Mouse (Mus musculus) liver, embryonic 16.5 days (tissue): ENCODE results near the gene Fcgr3. TPM values are rescaled to one million over a fixed set of nuclear protein-coding genes. Genes with fewer than 3 reads are reported as not detected.

Experiments
- ATAC-seq: fragments of 200-750 bp; cut with Nextera tagmentation; 2 replicates; pipeline ENCODE4 v1.8.0; 2017; ENCODE audit warnings: low read depth, mild to moderate bottlenecking, moderate number of reproducible peaks, moderate library complexity
- H3K27ac ChIP-seq: fragments of 300-500 bp; sonication (generic); 2 replicates; pipeline ENCODE4 v1.5.1; 2014; ENCODE audit warnings: mild to moderate bottlenecking, low read length
- H3K27me3 ChIP-seq: fragments of 300-500 bp; sonication (generic); 2 replicates; pipeline ENCODE4 v1.6.1; 2014; ENCODE audit warnings: low read depth, low read length, mixed read lengths; ENCODE audit not compliant: control insufficient read depth, insufficient read depth
- H3K36me3 ChIP-seq: fragments of 300-500 bp; sonication (generic); 2 replicates; pipeline ENCODE4 v1.6.1; 2014; ENCODE audit warnings: mild to moderate bottlenecking; ENCODE audit not compliant: control insufficient read depth, insufficient read depth
- H3K4me1 ChIP-seq: fragments of 300-500 bp; sonication (generic); 2 replicates; pipeline ENCODE4 v1.6.1; 2014; ENCODE audit warnings: low read depth, low read length, mixed read lengths; ENCODE audit not compliant: control insufficient read depth
- H3K4me2 ChIP-seq: fragments of 300-500 bp; sonication (generic); 2 replicates; pipeline ENCODE4 v1.6.1; 2014; ENCODE audit warnings: low read depth, low read length, mixed read lengths
- H3K4me3 ChIP-seq: fragments of 300-500 bp; sonication (generic); 2 replicates; pipeline ENCODE4 v1.5.1; 2014; ENCODE audit warnings: low read depth, mild to moderate bottlenecking, low read length
- H3K9ac ChIP-seq: fragments of 300-500 bp; sonication (generic); 2 replicates; pipeline ENCODE4 v1.6.1; 2014; ENCODE audit warnings: low read depth, low read length
- H3K9me3 ChIP-seq: fragments of 300-500 bp; sonication (generic); replicated peaks from 2 replicates; pipeline ENCODE4 v1.6.1; 2016; ENCODE audit warnings: low read length; ENCODE audit not compliant: control insufficient read depth
- WGBS: fragments of 180-500 bp; shearing (Covaris S2); extraction: QIAGEN DNeasy Blood & Tissue Kit; methylation state at CpG from one replicate; pipeline ENCODE4 v1.1.7; 2014; ENCODE audit not compliant: insufficient replicate concordance; 5-methylcytosine and 5-hydroxymethylcytosine counted together
- polyA plus RNA-seq: library from polyadenylated mRNA; unstranded; fragments of >200 nt; fragmentation: Nextera tagmentation; extraction: Ambion mirVana; gene quantifications from 2 replicates; pipeline ENCODE4 v1.2.1, GENCODE M21; 2015

Fcgr3 gene
- polyA plus RNA-seq, 1 experiment from 2014 or later: 30.3 TPM

DNA sequence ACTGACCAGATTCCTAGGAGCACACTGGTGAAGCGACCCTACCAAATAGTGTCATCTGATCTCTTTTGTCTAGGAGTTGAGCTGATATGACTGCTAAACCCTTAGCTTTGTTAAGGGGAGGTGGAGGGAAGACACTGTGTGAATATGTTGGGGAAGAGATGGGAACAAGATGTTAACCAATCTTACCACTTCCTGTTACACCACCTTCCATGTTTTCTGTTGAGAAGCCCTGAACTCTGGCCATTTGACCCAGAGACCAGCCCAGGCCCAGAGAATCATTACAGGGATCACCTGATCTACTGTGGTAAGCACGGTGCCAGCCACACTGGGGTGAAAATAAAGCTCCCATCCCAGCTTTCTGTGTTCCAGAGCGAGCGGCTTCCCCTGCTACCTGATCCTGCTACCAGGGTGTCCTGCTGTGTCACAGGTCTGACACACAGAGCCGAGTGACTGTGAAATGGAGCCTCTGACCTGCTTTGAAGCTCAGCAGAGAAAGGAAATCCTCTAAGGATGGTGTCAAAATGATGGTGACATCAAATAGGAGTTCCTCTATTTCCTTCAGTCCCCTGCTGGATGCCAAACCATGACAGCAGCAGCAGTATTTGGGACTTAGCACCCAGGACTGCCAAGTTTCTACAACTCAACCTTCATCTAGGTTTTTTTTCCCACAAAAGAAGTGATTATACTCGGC lies 47.1 kb downstream of the Fcgr3 start:
- Histone ChIP-seq H3K4me3 (no peak overlapping the region), H3K9me3 (no peaks in the 10 kb centered on the region), H3K27ac (peak overlapping the region; percentile 54), H3K36me3 (no peaks in the 10 kb centered on the region), H3K4me1 (no peaks in the 10 kb centered on the region; the same call in 1 of the 2 replicates), H3K27me3 (no peaks in the 10 kb centered on the region), H3K9ac (no peak overlapping the region), H3K4me2 (0 out of 2 replicates have a peak overlapping the region, but pooled peaks have one; percentile 5)
- 39% methylated on average over 6 of the region's 6 CpGs for WGBS
- peak; percentile 37; the same call in 1 of the 2 replicates for ATAC-seq

DNA sequence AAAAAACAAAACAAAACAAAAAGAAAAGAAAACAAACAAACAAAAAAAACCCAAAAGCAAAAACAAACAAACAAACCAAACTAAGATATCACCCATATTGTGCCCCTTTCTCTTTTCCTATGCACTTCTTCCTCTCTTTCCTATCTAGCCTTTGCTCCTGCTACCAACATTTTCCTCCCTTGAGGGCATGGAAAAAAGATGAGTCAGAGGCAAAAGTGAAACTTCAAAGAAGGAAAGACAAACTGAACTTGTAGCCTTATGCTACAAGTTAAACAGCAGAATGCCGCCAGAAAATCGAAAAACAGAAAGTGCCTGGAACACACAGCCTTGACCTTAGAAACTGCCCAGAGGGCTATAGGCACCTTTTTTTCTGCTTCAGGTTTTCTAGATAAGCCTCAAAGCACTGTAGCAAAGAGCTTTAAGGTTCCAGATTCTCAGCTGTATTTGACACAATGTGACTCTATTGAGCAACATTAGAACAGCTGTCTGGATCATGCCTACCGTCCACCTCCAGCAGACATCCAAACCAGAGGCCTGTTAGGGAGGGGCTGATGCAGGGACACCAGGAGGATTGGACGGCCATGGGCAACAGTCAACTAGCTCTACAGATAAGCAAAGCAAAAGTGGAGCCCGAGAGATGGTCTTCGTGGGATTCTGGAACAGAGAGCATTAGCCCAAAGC lies 47.9 kb downstream of the Fcgr3 start:
- Histone ChIP-seq H3K27ac (peak overlapping the region; percentile 34), H3K9me3 (no peaks in the 10 kb centered on the region), H3K36me3 (no peaks in the 10 kb centered on the region), H3K4me2 (0 out of 2 replicates have a peak overlapping the region, but pooled peaks have one; percentile 5), H3K27me3 (no peaks in the 10 kb centered on the region), H3K9ac (no peak overlapping the region), H3K4me3 (no peak overlapping the region), H3K4me1 (no peaks in the 10 kb centered on the region; the same call in 1 of the 2 replicates)
- WGBS: 52% methylated on average over 6 of the region's 6 CpGs
- ATAC-seq: 0 out of 2 replicates have a peak, but pooled peaks have one; percentile 37

DNA sequence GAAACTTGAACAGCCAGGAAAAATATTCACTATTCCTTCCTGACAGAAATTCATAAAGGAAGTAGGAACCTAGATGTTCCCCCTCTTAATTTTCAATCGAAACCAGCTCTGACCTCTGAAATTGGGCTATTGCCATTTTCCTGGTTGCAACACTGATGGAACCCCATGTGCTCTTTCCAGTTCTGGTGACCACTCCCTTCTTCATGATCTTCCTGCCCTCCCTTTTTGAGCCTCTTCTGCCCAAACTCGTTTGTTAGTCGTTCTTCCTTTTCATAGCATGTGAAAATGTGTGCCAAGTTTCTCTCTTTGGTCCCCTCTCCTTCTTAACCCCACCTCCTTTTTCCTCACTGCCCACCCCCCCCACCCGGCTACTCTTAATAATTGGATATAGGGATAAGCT lies 53.0 kb downstream of the Fcgr3 start:
- WGBS: 51% methylated on average over 4 of the region's 4 CpGs
- Histone ChIP-seq H3K9me3 (no peaks in the 10 kb centered on the region), H3K4me3 (no peak overlapping the region), H3K27ac (no peak overlapping the region), H3K4me2 (no peak overlapping the region), H3K4me1 (no peaks in the 10 kb centered on the region), H3K36me3 (no peaks in the 10 kb centered on the region), H3K9ac (no peak overlapping the region), H3K27me3 (no peaks in the 10 kb centered on the region)
- no peak for ATAC-seq

DNA sequence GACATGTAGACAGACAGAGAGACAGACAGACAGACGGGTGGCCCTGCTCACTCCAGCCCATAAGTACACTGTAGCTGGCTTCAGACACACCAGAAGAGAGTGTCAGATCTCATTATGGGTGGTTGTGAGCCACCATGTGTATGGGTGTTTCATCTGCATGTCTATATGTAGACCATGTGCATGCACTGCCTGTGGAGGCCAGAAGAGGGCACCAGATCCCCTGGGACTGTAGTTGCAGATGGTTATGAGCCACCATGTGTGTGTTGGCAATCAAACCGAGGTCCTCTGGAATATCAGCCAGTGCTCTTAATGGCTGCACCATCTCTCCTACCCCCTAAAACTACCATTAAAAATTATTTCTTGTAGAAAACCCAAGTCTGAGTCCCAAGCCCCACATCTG lies 57.8 kb downstream of the Fcgr3 start:
- no peak overlapping the region for H3K4me3 ChIP-seq
- 70% methylated on average over 2 of the region's 2 CpGs for WGBS
- peak overlapping the region; percentile 13; the same call in 1 of the 2 replicates for H3K4me2 ChIP-seq
- ATAC-seq: no peak
- H3K27ac ChIP-seq: peak overlapping the region; percentile 44; the same call in 1 of the 2 replicates
- no peaks in the 10 kb centered on the region for H3K4me1 ChIP-seq
- H3K9me3 ChIP-seq: no peaks in the 10 kb centered on the region
- H3K36me3 ChIP-seq: no peaks in the 10 kb centered on the region
- no peak overlapping the region for H3K9ac ChIP-seq
- H3K27me3 ChIP-seq: no peaks in the 10 kb centered on the region

DNA sequence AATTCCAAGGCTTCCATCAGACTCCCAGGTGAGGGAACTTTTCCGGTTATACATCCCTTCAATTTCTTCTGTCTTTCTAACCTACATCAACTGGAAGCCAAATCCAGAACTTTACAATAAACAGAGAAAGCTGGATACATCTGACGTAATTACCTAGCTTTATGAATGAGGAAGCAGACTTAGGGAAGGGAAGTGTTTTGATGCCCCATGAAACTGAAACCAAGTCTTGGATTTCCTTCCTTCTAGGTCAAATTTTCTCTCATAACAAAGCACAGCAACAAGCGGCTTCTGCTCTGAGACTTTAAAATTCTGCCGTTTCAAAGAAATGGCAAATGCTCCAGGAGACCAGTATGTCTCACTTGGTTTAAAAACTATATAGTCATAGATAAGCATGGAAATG lies 58.4 kb downstream of the Fcgr3 start:
- ATAC-seq: no peak
- H3K4me2 ChIP-seq: peak overlapping the region; percentile 13; the same call in 1 of the 2 replicates
- no peaks in the 10 kb centered on the region for H3K4me1 ChIP-seq
- no peaks in the 10 kb centered on the region for H3K27me3 ChIP-seq
- no peaks in the 10 kb centered on the region for H3K36me3 ChIP-seq
- WGBS: 42% methylated on average over 4 of the region's 4 CpGs
- peak overlapping the region; percentile 44; the same call in 1 of the 2 replicates for H3K27ac ChIP-seq
- H3K4me3 ChIP-seq: no peak overlapping the region
- no peaks in the 10 kb centered on the region for H3K9me3 ChIP-seq
- H3K9ac ChIP-seq: no peak overlapping the region

DNA sequence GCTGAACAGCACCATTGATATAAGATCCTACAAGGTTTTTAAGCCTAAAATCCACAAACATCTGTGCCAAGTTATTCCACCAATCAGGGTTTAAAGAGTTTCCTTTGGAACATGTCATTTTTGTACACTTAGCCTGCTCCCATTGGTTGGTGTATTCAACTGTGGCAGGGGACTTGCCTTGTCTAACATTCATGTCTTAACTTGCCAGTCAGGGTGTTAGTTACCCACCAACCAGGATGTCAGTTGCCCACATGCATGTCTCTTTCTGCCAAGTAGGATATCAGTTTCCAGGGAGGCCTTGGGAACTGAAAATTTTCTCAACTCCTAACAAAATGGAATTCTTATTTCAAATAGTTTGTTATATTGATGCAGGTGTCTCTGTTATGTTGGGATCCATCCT lies 59.1 kb downstream of the Fcgr3 start:
- Histone ChIP-seq H3K36me3 (no peaks in the 10 kb centered on the region), H3K9me3 (no peaks in the 10 kb centered on the region), H3K4me1 (no peaks in the 10 kb centered on the region), H3K27me3 (no peaks in the 10 kb centered on the region), H3K27ac (no peak overlapping the region), H3K4me2 (no peak overlapping the region), H3K9ac (no peak overlapping the region), H3K4me3 (no peak overlapping the region)
- no peak for ATAC-seq

DNA sequence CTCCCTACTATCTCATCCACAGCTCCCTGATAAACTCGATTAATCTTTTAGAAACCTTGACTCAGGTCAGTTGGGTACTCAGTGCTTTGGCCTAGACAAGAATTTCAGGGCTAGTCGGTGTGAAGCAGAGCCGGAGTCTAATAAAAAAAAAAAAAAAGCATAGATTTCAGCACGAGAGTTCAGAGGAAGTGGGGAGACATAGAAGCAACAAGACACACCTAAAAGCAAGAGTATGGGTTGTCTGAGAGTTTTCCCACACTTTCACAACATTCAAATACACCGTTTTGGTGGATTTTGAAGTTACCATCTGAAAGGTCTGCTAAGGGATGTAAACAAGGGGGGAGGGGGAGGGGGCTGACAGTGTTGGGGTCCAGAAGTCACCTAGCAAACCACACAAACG lies 59.7 kb downstream of the Fcgr3 start:
- H3K4me2 ChIP-seq: no peak overlapping the region
- H3K4me1 ChIP-seq: no peaks in the 10 kb centered on the region
- no peaks in the 10 kb centered on the region for H3K27me3 ChIP-seq
- 37% methylated on average over 6 of the region's 6 CpGs for WGBS
- H3K27ac ChIP-seq: no peak overlapping the region
- no peak overlapping the region for H3K4me3 ChIP-seq
- no peak overlapping the region for H3K9ac ChIP-seq
- no peak for ATAC-seq
- H3K36me3 ChIP-seq: no peaks in the 10 kb centered on the region
- H3K9me3 ChIP-seq: no peaks in the 10 kb centered on the region
